In the genomic region with DNA sequence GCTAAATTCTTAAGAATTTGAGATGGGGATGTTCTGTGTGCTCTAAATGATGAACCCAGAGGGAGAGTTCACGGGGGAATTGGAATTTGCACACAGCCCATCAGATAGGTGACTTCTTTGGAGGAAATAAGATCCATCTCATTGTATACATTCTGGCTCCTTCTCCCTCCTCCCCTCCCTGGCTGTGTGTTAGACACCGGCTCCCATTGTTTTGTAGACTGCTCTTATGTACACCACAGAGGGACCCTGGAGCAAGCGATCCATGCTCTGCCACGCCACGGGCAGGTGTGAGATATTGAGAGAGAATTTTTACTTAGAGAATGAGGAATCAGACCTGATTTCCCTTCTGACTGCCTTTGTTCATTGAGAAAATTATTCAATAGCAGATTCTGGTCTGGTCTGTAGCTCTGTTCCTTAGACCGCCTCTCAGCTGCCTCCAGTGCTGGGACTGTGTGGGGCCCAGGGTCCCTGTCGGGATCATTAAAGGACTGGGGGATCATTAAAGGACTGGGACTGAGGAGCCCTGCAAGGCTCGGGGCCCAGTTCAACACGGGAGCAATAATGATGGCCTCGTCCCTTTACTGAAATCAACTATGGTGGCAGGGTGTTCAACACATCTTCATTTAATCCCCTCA, we compare ENCODE assay signal across 16 mouse cellular contexts.
DNase-seq lines count a peak whose midpoint lies in the region; ATAC-seq lines count a peak whose summit lies in the region.
"Had no signal": no experiment of that assay in that cellular context is flagged by ENCODE, and none has a peak within 500 bp of the region (broad histone marks: within the 10 kb centered on the region; RNA-seq: fewer than 3 reads in every experiment).

No protein-coding gene starts in this region.

- H3K27me3 ChIP-seq in forebrain, embryonic 12.5 days, result peaks cover 18% of the 10 kb centered on the region; the same call in 1 of the 2 replicates
- H3K27me3 ChIP-seq in forebrain, embryonic 15.5 days, result no peaks in the 10 kb centered on the region
- H3K27me3 ChIP-seq in neural tube, embryonic 11.5 days (ENCODE audit: control insufficient read depth, insufficient read depth, low read length), result no peaks in the 10 kb centered on the region
- 0 out of 2 replicates have a peak, but pooled peaks cover 5% of the 10 kb centered on the region for H3K27me3 ChIP-seq in midbrain, embryonic 13.5 days
- H3K27me3 ChIP-seq: embryonic facial prominence, embryonic 13.5 days; liver, embryonic 15.5 days had no signal

- H3K4me3 ChIP-seq in forebrain, embryonic 12.5 days (replicated peaks), result no peak overlapping the region
- no peak overlapping the region for H3K4me3 ChIP-seq in forebrain, embryonic 15.5 days
- H3K4me3 ChIP-seq in neural tube, embryonic 11.5 days (ENCODE audit: low read depth, low read length), result no peak overlapping the region
- no peak overlapping the region for H3K4me3 ChIP-seq in midbrain, embryonic 13.5 days (replicated peaks)
- H3K4me3 ChIP-seq: embryonic facial prominence, embryonic 13.5 days; gastrocnemius, adult 2 months; liver, embryonic 15.5 days had no signal

- no peak overlapping the region for H3K9ac ChIP-seq in forebrain, embryonic 12.5 days
- H3K9ac ChIP-seq in forebrain, embryonic 15.5 days (replicated peaks), result no peak overlapping the region
- no peak overlapping the region for H3K9ac ChIP-seq in neural tube, embryonic 11.5 days (ENCODE audit: low read length)
- 0 out of 2 replicates have a peak overlapping the region, but pooled peaks have one; percentile 46 for H3K9ac ChIP-seq in midbrain, embryonic 13.5 days (replicated peaks)
- H3K9ac ChIP-seq: embryonic facial prominence, embryonic 13.5 days; liver, embryonic 15.5 days had no signal

- 25% methylated on average over 10 of the region's 10 CpGs for WGBS in forebrain, embryonic 12.5 days
- WGBS in forebrain, embryonic 15.5 days, result 17% methylated on average over 10 of the region's 10 CpGs
- 35% methylated on average over 10 of the region's 10 CpGs for WGBS in neural tube, embryonic 11.5 days
- 28% methylated on average over 10 of the region's 10 CpGs for WGBS in midbrain, embryonic 13.5 days

- ATAC-seq in forebrain, embryonic 12.5 days (ENCODE audit: low FRiP score), result peak; percentile 67; the same call in 1 of the 2 replicates
- ATAC-seq in forebrain, embryonic 15.5 days (replicated peaks), result no peak
- no peak for ATAC-seq in neural tube, embryonic 11.5 days (ENCODE audit: insufficient read depth, low FRiP score, low TSS enrichment)
- ATAC-seq in midbrain, embryonic 13.5 days, result peak; percentile 57; the same call in 1 of the 2 replicates
- no peak for ATAC-seq in erythroblast, adult 5-6 weeks (replicated peaks; ENCODE audit: low FRiP score, poor library complexity, severe bottlenecking)
- ATAC-seq: intestine, embryonic 16.5 days; lung, postnatal 0 days had no signal

- DNase-seq in neural tube, embryonic 11.5 days (ENCODE audit: low spot score), result peak; percentile 18
- no peak for DNase-seq in neural tube, embryonic 10.5 days (ENCODE audit: extremely low spot score, low spot score)
- no peak for DNase-seq in adrenal gland, postnatal 14 days
- DNase-seq: cerebellum, postnatal 25 days; gastrocnemius, adult 2 months; kidney, postnatal 10 days; spleen, adult 18-20 months; thymus, adult 18-20 months had no signal

- peaks cover 26% of the 10 kb centered on the region for H3K4me1 ChIP-seq in forebrain, embryonic 12.5 days
- H3K4me1 ChIP-seq in forebrain, embryonic 15.5 days, result peaks cover 28% of the 10 kb centered on the region
- peaks cover 2% of the 10 kb centered on the region; the same call in 1 of the 2 replicates for H3K4me1 ChIP-seq in neural tube, embryonic 11.5 days (ENCODE audit: control insufficient read depth, insufficient read depth, low read length)
- H3K4me1 ChIP-seq in midbrain, embryonic 13.5 days (replicated peaks), result peaks cover 24% of the 10 kb centered on the region
- H3K4me1 ChIP-seq: liver, embryonic 15.5 days had no signal

- H3K27ac ChIP-seq in forebrain, embryonic 12.5 days, result peak overlapping the region; percentile 37; the same call in 1 of the 2 replicates
- H3K27ac ChIP-seq in forebrain, embryonic 15.5 days (replicated peaks), result no peak overlapping the region; the same call in 1 of the 2 replicates
- no peak overlapping the region for H3K27ac ChIP-seq in neural tube, embryonic 11.5 days (ENCODE audit: low read depth, low read length)
- peak overlapping the region; percentile 48; the same call in 1 of the 2 replicates for H3K27ac ChIP-seq in midbrain, embryonic 13.5 days
- H3K27ac ChIP-seq: embryonic facial prominence, embryonic 13.5 days; gastrocnemius, adult 2 months; liver, embryonic 15.5 days had no signal

- H3K4me2 ChIP-seq in forebrain, embryonic 12.5 days, result no peak overlapping the region
- no peak overlapping the region for H3K4me2 ChIP-seq in forebrain, embryonic 15.5 days (replicated peaks)
- no peak overlapping the region for H3K4me2 ChIP-seq in neural tube, embryonic 11.5 days (ENCODE audit: low read depth)
- no peak overlapping the region for H3K4me2 ChIP-seq in midbrain, embryonic 13.5 days (replicated peaks)
- H3K4me2 ChIP-seq: embryonic facial prominence, embryonic 13.5 days; liver, embryonic 15.5 days had no signal

- H3K36me3 ChIP-seq in forebrain, embryonic 12.5 days (replicated peaks), result peaks cover 11% of the 10 kb centered on the region
- 0 out of 2 replicates have a peak, but pooled peaks cover 11% of the 10 kb centered on the region for H3K36me3 ChIP-seq in forebrain, embryonic 15.5 days
- no peaks in the 10 kb centered on the region for H3K36me3 ChIP-seq in neural tube, embryonic 11.5 days (ENCODE audit: control insufficient read depth, insufficient read depth, low read length)
- H3K36me3 ChIP-seq in midbrain, embryonic 13.5 days, result no peaks in the 10 kb centered on the region; the same call in 1 of the 2 replicates
- H3K36me3 ChIP-seq: embryonic facial prominence, embryonic 13.5 days; liver, embryonic 15.5 days had no signal

- 0 out of 2 replicates have a peak, but pooled peaks cover 3% of the 10 kb centered on the region for H3K9me3 ChIP-seq in forebrain, embryonic 12.5 days
- H3K9me3 ChIP-seq in forebrain, embryonic 15.5 days, result no peaks in the 10 kb centered on the region
- no peaks in the 10 kb centered on the region for H3K9me3 ChIP-seq in neural tube, embryonic 11.5 days (ENCODE audit: control insufficient read depth, low read length)
- peaks cover 4% of the 10 kb centered on the region; the same call in 1 of the 2 replicates for H3K9me3 ChIP-seq in midbrain, embryonic 13.5 days
- H3K9me3 ChIP-seq: embryonic facial prominence, embryonic 13.5 days; liver, embryonic 15.5 days had no signal

Comparison
In these comparisons a context has a peak if more than half of its experiments do, and no peak if none do; other contexts are left out.
1. ATAC-seq: peak in forebrain, embryonic 12.5 days (single experiment) and midbrain, embryonic 13.5 days (single experiment); none in forebrain, embryonic 15.5 days (single experiment), neural tube, embryonic 11.5 days (single experiment) and erythroblast, adult 5-6 weeks (single experiment).
2. H3K27ac ChIP-seq: peak in forebrain, embryonic 12.5 days (single experiment) and midbrain, embryonic 13.5 days (single experiment); none in forebrain, embryonic 15.5 days (single experiment) and neural tube, embryonic 11.5 days (single experiment).